Mouse (Mus musculus): Measurements from ENCODE around the gene St3gal5.
"Not testable (repeated sequence)": the region's sequence is repeated elsewhere in the genome, so short reads cannot be mapped to it uniquely, and the experiment has no call there.

The St3gal5 gene

GRCm38 (mm10) chr6:72134850-72135515 lies 37.6 kb downstream of the St3gal5 start:
- no peak for DNase-seq

- no peak for DNase-seq
Observed at GRCm38 (mm10) chr6:72136016-72136415, 38.6 kb downstream of the St3gal5 start.

- no peak for DNase-seq
Observed at GRCm38 (mm10) chr6:72136543-72136942, 39.2 kb downstream of the St3gal5 start.

GRCm38 (mm10) chr6:72139508-72140193 lies 42.3 kb downstream of the St3gal5 start:
- DNase-seq, result no peak

GRCm38 (mm10) chr6:72140371-72140770 lies 43.0 kb downstream of the St3gal5 start:
- DNase-seq, result no peak

- DNase-seq, result no peak
Observed at GRCm38 (mm10) chr6:72141191-72141590, 43.8 kb downstream of the St3gal5 start.

GRCm38 (mm10) chr6:72142561-72142960 lies 45.2 kb downstream of the St3gal5 start:
- no peak for DNase-seq

GRCm38 (mm10) chr6:72144353-72144752 lies 47.0 kb downstream of the St3gal5 start:
- DNase-seq, result no peak

- DNase-seq, result no peak
Observed at GRCm38 (mm10) chr6:72146803-72147202, 49.4 kb downstream of the St3gal5 start.

- DNase-seq, result no peak
Observed at GRCm38 (mm10) chr6:72148721-72149120, 51.3 kb downstream of the St3gal5 start.

GRCm38 (mm10) chr6:72149797-72150196 lies 52.4 kb downstream of the St3gal5 start:
- DNase-seq, result no peak

GRCm38 (mm10) chr6:72152707-72153106 lies 55.3 kb downstream of the St3gal5 start:
- DNase-seq, result no peak

GRCm38 (mm10) chr6:72153455-72153854 lies 56.1 kb downstream of the St3gal5 start:
- no peak for DNase-seq

- not testable (repeated sequence) for DNase-seq
Observed at GRCm38 (mm10) chr6:72154008-72154407, 56.6 kb downstream of the St3gal5 start.

GRCm38 (mm10) chr6:72154938-72155531 lies 57.6 kb downstream of the St3gal5 start:
- DNase-seq, result no peak

- no peak for DNase-seq
Observed at GRCm38 (mm10) chr6:72155649-72156048, 58.3 kb downstream of the St3gal5 start.

GRCm38 (mm10) chr6:72158966-72159764 lies 61.8 kb downstream of the St3gal5 start:
- DNase-seq, result no peak

- no peak for DNase-seq
Observed at GRCm38 (mm10) chr6:72159861-72160395, 62.5 kb downstream of the St3gal5 start.

- DNase-seq, result no peak
Observed at GRCm38 (mm10) chr6:72160991-72161390, 63.6 kb downstream of the St3gal5 start.

- DNase-seq, result no peak
Observed at GRCm38 (mm10) chr6:72161751-72162150, 64.4 kb downstream of the St3gal5 start.

GRCm38 (mm10) chr6:72162155-72162890 lies 64.9 kb downstream of the St3gal5 start:
- DNase-seq, result peak; percentile 62

All from embryo, embryonic 11 days (tissue).